Mouse (Mus musculus): ENCODE measurements at regions not wholly inside any gene's neighbourhood (a gene's known extent, or its start where the extent isn't known, plus 50 kb on each side); places are given as distances from the start of the nearest gene placed in this dataset.

- Histone ChIP-seq H3K4me1 (ENCODE audit: control insufficient read depth, insufficient read depth, low read length) (no peaks in the 10 kb centered on the region), H3K36me3 (ENCODE audit: control insufficient read depth, insufficient read depth, low read length, poor library complexity, severe bottlenecking) (no peaks in the 10 kb centered on the region), H3K9me3 (replicated peaks; ENCODE audit: control insufficient read depth, insufficient read depth, low read length, poor library complexity, severe bottlenecking) (no peaks in the 10 kb centered on the region), H3K9ac (ENCODE audit: low read depth, poor library complexity, severe bottlenecking) (no peak overlapping the region), H3K4me3 (ENCODE audit: low read depth, low read length) (no peak overlapping the region), H3K27me3 (ENCODE audit: control insufficient read depth, insufficient read depth, low read length, poor library complexity, severe bottlenecking) (no peaks in the 10 kb centered on the region), H3K27ac (ENCODE audit: insufficient read depth, low read length) (no peak overlapping the region)
- TF ChIP-seq EP300 (IDR thresholded peaks at IDR 0.05; ENCODE audit: insufficient read depth, low read depth, low read length) (no peak), POLR2A (IDR thresholded peaks at IDR 0.05; ENCODE audit: insufficient read depth, low read length) (no peak), CTCF (IDR thresholded peaks at IDR 0.05; ENCODE audit: low read depth, low read length) (no peak)
Observed at GRCm38 (mm10) chr13:83955701-83956100, 266.4 kb upstream of the Tmem161b start.

GRCm38 (mm10) chr13:83978541-83978940, 243.6 kb upstream of the Tmem161b start:
- Histone ChIP-seq H3K9me3 (replicated peaks; ENCODE audit: control insufficient read depth, insufficient read depth, low read length, poor library complexity, severe bottlenecking) (no peaks in the 10 kb centered on the region), H3K4me1 (ENCODE audit: control insufficient read depth, insufficient read depth, low read length) (no peaks in the 10 kb centered on the region), H3K27me3 (ENCODE audit: control insufficient read depth, insufficient read depth, low read length, poor library complexity, severe bottlenecking) (no peaks in the 10 kb centered on the region), H3K4me3 (ENCODE audit: low read depth, low read length) (no peak overlapping the region), H3K9ac (ENCODE audit: low read depth, poor library complexity, severe bottlenecking) (no peak overlapping the region), H3K27ac (ENCODE audit: insufficient read depth, low read length) (no peak overlapping the region), H3K36me3 (ENCODE audit: control insufficient read depth, insufficient read depth, low read length, poor library complexity, severe bottlenecking) (no peaks in the 10 kb centered on the region)
- no peak for TF ChIP-seq EP300 (IDR thresholded peaks at IDR 0.05; ENCODE audit: insufficient read depth, low read depth, low read length)
- TF ChIP-seq POLR2A (IDR thresholded peaks at IDR 0.05; ENCODE audit: insufficient read depth, low read length): no peak
- TF ChIP-seq CTCF (IDR thresholded peaks at IDR 0.05; ENCODE audit: low read depth, low read length): no peak

- H3K27ac ChIP-seq (ENCODE audit: insufficient read depth, low read length): no peak overlapping the region
- no peak overlapping the region for H3K4me3 ChIP-seq (ENCODE audit: low read depth, low read length)
- TF ChIP-seq POLR2A (IDR thresholded peaks at IDR 0.05; ENCODE audit: insufficient read depth, low read length) (no peak), CTCF (IDR thresholded peaks at IDR 0.05; ENCODE audit: low read depth, low read length) (no peak), EP300 (IDR thresholded peaks at IDR 0.05; ENCODE audit: insufficient read depth, low read depth, low read length) (no peak)
- no peaks in the 10 kb centered on the region for H3K36me3 ChIP-seq (ENCODE audit: control insufficient read depth, insufficient read depth, low read length, poor library complexity, severe bottlenecking)
- no peaks in the 10 kb centered on the region for H3K4me1 ChIP-seq (ENCODE audit: control insufficient read depth, insufficient read depth, low read length)
- no peaks in the 10 kb centered on the region for H3K9me3 ChIP-seq (replicated peaks; ENCODE audit: control insufficient read depth, insufficient read depth, low read length, poor library complexity, severe bottlenecking)
- no peaks in the 10 kb centered on the region for H3K27me3 ChIP-seq (ENCODE audit: control insufficient read depth, insufficient read depth, low read length, poor library complexity, severe bottlenecking)
- no peak overlapping the region for H3K9ac ChIP-seq (ENCODE audit: low read depth, poor library complexity, severe bottlenecking)
Observed at GRCm38 (mm10) chr13:83979535-83979934, 242.6 kb upstream of the Tmem161b start.

- no peaks in the 10 kb centered on the region for H3K9me3 ChIP-seq (replicated peaks; ENCODE audit: control insufficient read depth, insufficient read depth, low read length, poor library complexity, severe bottlenecking)
- no peaks in the 10 kb centered on the region for H3K36me3 ChIP-seq (ENCODE audit: control insufficient read depth, insufficient read depth, low read length, poor library complexity, severe bottlenecking)
- H3K4me3 ChIP-seq (ENCODE audit: low read depth, low read length): no peak overlapping the region
- H3K27me3 ChIP-seq (ENCODE audit: control insufficient read depth, insufficient read depth, low read length, poor library complexity, severe bottlenecking): no peaks in the 10 kb centered on the region
- no peak overlapping the region for H3K9ac ChIP-seq (ENCODE audit: low read depth, poor library complexity, severe bottlenecking)
- H3K27ac ChIP-seq (ENCODE audit: insufficient read depth, low read length): no peak overlapping the region
- TF ChIP-seq CTCF (IDR thresholded peaks at IDR 0.05; ENCODE audit: low read depth, low read length) (no peak), POLR2A (IDR thresholded peaks at IDR 0.05; ENCODE audit: insufficient read depth, low read length) (no peak)
- H3K4me1 ChIP-seq (ENCODE audit: control insufficient read depth, insufficient read depth, low read length): no peaks in the 10 kb centered on the region
Observed at GRCm38 (mm10) chr13:83984651-83985331, 237.3 kb upstream of the Tmem161b start.

- no peaks in the 10 kb centered on the region for H3K4me1 ChIP-seq (ENCODE audit: control insufficient read depth, insufficient read depth, low read length)
- no peaks in the 10 kb centered on the region for H3K9me3 ChIP-seq (replicated peaks; ENCODE audit: control insufficient read depth, insufficient read depth, low read length, poor library complexity, severe bottlenecking)
- H3K9ac ChIP-seq (ENCODE audit: low read depth, poor library complexity, severe bottlenecking): no peak overlapping the region
- H3K27ac ChIP-seq (ENCODE audit: insufficient read depth, low read length): no peak overlapping the region
- H3K4me3 ChIP-seq (ENCODE audit: low read depth, low read length): no peak overlapping the region
- no peaks in the 10 kb centered on the region for H3K27me3 ChIP-seq (ENCODE audit: control insufficient read depth, insufficient read depth, low read length, poor library complexity, severe bottlenecking)
- H3K36me3 ChIP-seq (ENCODE audit: control insufficient read depth, insufficient read depth, low read length, poor library complexity, severe bottlenecking): no peaks in the 10 kb centered on the region
- TF ChIP-seq CTCF (IDR thresholded peaks at IDR 0.05; ENCODE audit: low read depth, low read length): no peak
- TF ChIP-seq EP300 (IDR thresholded peaks at IDR 0.05; ENCODE audit: insufficient read depth, low read depth, low read length): no peak
Observed at GRCm38 (mm10) chr13:83987746-83988423, 234.2 kb upstream of the Tmem161b start.

GRCm38 (mm10) chr13:83988517-83988916, 233.6 kb upstream of the Tmem161b start:
- H3K9me3 ChIP-seq (replicated peaks; ENCODE audit: control insufficient read depth, insufficient read depth, low read length, poor library complexity, severe bottlenecking): no peaks in the 10 kb centered on the region
- H3K36me3 ChIP-seq (ENCODE audit: control insufficient read depth, insufficient read depth, low read length, poor library complexity, severe bottlenecking): no peaks in the 10 kb centered on the region
- no peak for TF ChIP-seq POLR2A (IDR thresholded peaks at IDR 0.05; ENCODE audit: insufficient read depth, low read length)
- TF ChIP-seq EP300 (IDR thresholded peaks at IDR 0.05; ENCODE audit: insufficient read depth, low read depth, low read length): no peak
- no peak for TF ChIP-seq CTCF (IDR thresholded peaks at IDR 0.05; ENCODE audit: low read depth, low read length)
- H3K4me3 ChIP-seq (ENCODE audit: low read depth, low read length): no peak overlapping the region
- no peaks in the 10 kb centered on the region for H3K4me1 ChIP-seq (ENCODE audit: control insufficient read depth, insufficient read depth, low read length)
- no peak overlapping the region for H3K9ac ChIP-seq (ENCODE audit: low read depth, poor library complexity, severe bottlenecking)
- H3K27ac ChIP-seq (ENCODE audit: insufficient read depth, low read length): no peak overlapping the region
- no peaks in the 10 kb centered on the region for H3K27me3 ChIP-seq (ENCODE audit: control insufficient read depth, insufficient read depth, low read length, poor library complexity, severe bottlenecking)

Measured in ES-Bruce4 (cell line).